Mouse (Mus musculus) common myeloid progenitor, adult 5-6 weeks (primary cell): Measurements from ENCODE around the gene Bglap2. TPM values are rescaled to one million over a fixed set of nuclear protein-coding genes. Genes with fewer than 3 reads are reported as not detected.

ENCODE experiments used
- ATAC-seq: replicated peaks from 2 replicates; pipeline ENCODE4 v1.8.0; 2016; ENCODE audit warnings: low read depth, mild to moderate bottlenecking, moderate TSS enrichment, inconsistent platforms; ENCODE audit not compliant: poor library complexity, severe bottlenecking
- total RNA-seq: library from RNA; stranded (forward); fragments of 200-1000, 187-1606 nt; gene quantifications from 2 replicates; pipeline ENCODE4 v1.2.3, GENCODE M21; 2017

Gene Bglap2
- total RNA-seq, 1 experiment from 2014 or later = not detected

GRCm38 (mm10) chr3:88354396-88355165 is 23.9 kb downstream of the Bglap2 start:
- ATAC-seq = no peak

GRCm38 (mm10) chr3:88352907-88353306 is 25.6 kb downstream of the Bglap2 start:
- no peak for ATAC-seq

GRCm38 (mm10) chr3:88350732-88351131 is 27.8 kb downstream of the Bglap2 start:
- ATAC-seq = no peak

GRCm38 (mm10) chr3:88339006-88339405 is 39.5 kb downstream of the Bglap2 start:
- ATAC-seq = no peak

DNA sequence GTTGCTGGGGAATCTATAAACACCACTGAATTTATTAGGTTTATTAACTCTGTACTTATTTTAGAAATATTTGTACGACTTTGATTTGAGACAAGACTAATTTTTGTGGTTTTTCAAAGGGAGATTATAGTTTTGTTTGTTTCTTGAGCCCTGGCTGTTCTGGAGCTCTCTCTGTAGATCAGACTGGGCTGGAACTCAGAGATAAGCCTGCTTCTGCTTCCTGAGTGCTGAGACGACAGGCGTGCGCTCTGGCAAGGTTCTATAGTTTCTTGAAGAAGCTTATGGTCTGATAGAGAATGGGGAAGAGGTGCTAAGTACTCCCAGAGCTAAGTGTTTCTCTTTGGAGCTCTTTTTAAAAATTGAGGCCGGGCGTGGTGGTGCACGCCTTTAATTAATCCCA is 40.2 kb downstream of the Bglap2 start:
- ATAC-seq = peak; percentile 51

GRCm38 (mm10) chr3:88337367-88338020 is 41.0 kb downstream of the Bglap2 start:
- no peak for ATAC-seq

DNA sequence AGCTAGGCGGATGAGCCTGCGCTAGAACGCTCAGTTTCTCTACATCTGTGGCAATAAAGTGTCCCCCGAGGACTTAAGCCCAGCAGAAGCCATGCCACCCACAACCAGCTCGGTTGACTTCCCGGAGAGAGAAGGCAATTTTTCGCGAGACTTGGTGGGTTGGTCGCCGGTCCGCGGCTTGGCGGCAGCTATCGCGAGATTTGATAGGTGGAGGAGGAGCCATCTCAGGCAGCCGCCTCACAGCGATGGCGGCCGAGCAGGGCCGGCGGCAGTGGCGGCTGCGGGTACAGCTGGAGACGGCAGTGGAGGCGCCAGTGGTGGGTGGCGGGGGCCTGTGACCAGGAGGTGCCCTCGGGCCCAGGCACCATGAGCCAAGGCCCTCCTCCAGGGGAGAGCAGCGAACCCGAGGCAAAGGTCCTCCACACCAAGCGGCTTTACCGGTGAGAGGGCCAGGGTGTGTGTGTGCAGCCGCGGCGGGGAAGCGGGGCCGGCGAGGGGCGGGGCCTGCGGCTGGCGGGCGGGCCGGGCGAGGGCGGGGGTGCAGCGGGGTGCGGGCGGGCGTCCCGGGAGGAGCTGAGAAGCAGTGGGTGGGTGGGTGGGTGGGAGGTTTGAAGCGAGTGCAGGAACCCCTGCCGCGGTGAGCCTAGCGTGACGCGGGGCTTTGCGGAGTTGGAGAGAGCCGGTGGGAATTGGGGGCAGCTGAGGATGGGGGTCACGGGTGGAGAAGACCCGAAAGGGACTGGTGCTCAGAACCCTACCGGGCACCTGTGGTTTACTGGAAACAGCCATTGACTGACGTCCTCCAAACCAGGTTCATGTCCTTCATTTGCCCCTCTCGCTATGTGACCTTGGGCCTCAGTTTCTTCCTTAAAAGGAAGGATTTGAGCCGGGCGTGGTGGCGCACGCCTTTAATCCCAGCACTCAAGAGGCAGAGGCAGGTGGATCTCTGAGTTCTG is 42.2 kb downstream of the Bglap2 start, which contains the start of the genes Tmem79 and Smg5:
Tmem79 (minus strand) TSS at position 91 of the 956 bp plus-strand sequence.
Smg5 (plus strand) TSS at position 203 of the 956 bp plus-strand sequence.
- peak; percentile 86 for ATAC-seq

DNA sequence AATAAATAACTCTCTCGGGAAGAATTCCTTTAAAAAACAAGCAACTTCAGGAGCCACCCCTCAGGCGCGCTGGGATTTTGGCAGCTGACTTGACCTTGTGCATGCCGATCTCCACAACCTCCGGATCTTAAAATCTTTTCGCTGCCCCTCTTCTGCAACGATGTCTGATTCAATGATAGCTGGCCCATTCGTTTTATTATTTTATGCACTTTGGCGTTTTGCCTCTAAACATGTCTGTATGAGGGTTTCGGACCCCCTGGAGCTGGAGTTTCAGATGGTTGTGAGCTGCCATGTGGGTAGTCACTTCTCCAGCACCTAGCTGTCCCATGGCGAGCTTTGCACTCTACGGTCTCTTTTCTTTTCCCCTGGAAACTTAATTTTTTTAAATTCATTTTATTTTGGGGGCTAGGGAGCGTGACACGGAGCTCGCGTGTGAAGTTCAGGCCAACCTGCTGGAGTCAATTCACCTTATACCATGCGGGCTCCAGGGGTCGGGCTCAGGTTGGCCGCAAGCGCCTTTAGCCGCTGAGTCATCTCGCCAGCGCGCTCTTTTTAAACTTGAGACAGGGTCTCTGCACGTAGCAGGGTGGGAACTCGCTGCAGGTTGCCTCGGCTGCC is 43.0 kb downstream of the Bglap2 start:
- ATAC-seq = peak; percentile 57

DNA sequence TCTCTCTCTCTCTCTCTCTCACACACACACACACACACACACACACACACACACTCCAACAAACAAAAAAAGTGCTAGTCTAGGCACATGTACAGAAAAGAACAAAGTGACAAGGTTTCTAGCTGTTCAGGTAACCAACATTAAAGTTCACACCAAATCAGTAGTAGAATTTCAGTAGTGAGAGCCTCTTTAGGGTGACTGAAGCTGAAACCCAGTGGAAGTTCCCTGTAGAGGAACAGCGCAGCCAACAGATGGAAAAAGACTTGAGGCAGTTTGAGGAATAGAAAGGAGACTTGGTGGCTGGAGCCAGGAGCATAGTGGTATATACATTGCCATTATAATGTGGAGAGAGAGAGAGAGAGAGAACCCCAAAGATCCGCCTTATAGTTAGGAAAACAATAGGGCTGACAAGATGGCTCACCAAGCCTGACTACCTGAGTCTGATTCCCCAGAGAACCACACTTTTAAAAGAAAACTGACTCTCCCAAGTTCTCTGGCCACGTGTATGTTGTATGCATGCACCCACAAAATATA is 43.5 kb downstream of the Bglap2 start:
- no peak for ATAC-seq

DNA sequence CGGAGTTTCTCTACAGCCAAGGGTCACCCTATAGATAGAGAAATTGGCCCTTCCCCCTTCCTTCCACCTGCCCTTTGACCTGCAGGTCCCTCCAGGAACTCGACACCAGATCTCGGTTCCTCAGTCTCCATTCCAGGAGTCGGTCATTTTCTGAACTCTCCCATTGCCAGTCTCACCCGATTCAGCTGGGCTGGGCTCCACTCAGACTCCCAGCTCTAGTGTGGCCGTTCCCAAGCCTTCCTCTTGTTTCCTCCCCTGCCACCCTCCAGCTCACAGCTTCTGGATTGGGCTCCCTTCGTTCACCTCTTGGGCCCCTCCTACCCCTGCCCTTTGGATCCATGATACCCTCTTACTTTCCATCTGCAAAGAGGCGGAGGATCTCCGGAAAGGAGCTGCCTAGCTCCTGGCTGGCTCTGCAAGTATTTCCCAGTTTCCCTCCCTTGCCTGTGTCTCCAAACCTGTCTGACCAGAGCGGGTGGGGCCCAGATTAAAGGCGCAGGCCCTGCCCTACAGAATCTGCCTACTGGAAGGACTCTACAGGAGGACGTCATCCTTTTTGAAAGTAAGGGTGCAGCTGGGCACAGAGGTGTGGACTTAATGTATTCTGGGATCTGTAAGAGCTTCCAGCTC is 44.4 kb downstream of the Bglap2 start:
- no peak for ATAC-seq

- 0 out of 2 replicates have a peak, but pooled peaks have one; percentile 36 for ATAC-seq
These were observed 47.2 kb downstream of the Bglap2 start for GRCm38 (mm10) chr3:88331282-88331681.

- ATAC-seq = no peak
These were observed 49.5 kb downstream of the Bglap2 start for GRCm38 (mm10) chr3:88328956-88329355.

Other genes starting within 250 kb of the Bglap2 start
- gene Mef2d, start 236.3 kb downstream of the Bglap2 start, total RNA-seq = 32.2 and 46.4 TPM in 2 replicates
- not detected in 2 replicates for gene Rhbg, start 124.0 kb downstream of the Bglap2 start, total RNA-seq
- gene Gm38392, start 91.5 kb downstream of the Bglap2 start, total RNA-seq = not detected in 2 replicates
- 2.6 and 2.8 TPM in 2 replicates for gene Tsacc, start 81.7 kb downstream of the Bglap2 start, total RNA-seq
- 331 and 375 TPM in 2 replicates for gene Cct3, start 81.6 kb downstream of the Bglap2 start, total RNA-seq
- 8.6 and 19.4 TPM in 2 replicates for gene Glmp, start 53.7 kb downstream of the Bglap2 start, total RNA-seq
- gene Tmem79, start 42.6 kb downstream of the Bglap2 start, total RNA-seq = 6.7 TPM in 1 of 2 replicates, not detected in the other
- 48.9 and 61.2 TPM in 2 replicates for gene Smg5, start 42.4 kb downstream of the Bglap2 start, total RNA-seq
- not detected in 2 replicates for gene Paqr6, start 14.1 kb downstream of the Bglap2 start, total RNA-seq
- gene Bglap3, start 6.0 kb downstream of the Bglap2 start, total RNA-seq = not detected in 2 replicates
- gene Bglap, start 5.8 kb upstream of the Bglap2 start, total RNA-seq = not detected in 2 replicates
- gene Pmf1, start 31.6 kb upstream of the Bglap2 start, total RNA-seq = 88.3 and 107 TPM in 2 replicates
- 16.8 and 17.1 TPM in 2 replicates for gene Slc25a44, start 46.4 kb upstream of the Bglap2 start, total RNA-seq
- 2.5 and 4.7 TPM in 2 replicates for gene Sema4a, start 82.5 kb upstream of the Bglap2 start, total RNA-seq
- gene Lmna, start 131.3 kb upstream of the Bglap2 start, total RNA-seq = 19.3 and 25.6 TPM in 2 replicates
- 7.2 and 9.6 TPM in 2 replicates for gene Mex3a, start 153.7 kb upstream of the Bglap2 start, total RNA-seq
- not detected in 2 replicates for gene Rab25, start 169.6 kb upstream of the Bglap2 start, total RNA-seq
- 47.2 and 56.0 TPM in 2 replicates for gene Lamtor2, start 174.4 kb upstream of the Bglap2 start, total RNA-seq
- gene Ubqln4, start 175.1 kb upstream of the Bglap2 start, total RNA-seq = 47.1 and 48.5 TPM in 2 replicates
- gene Ssr2, start 197.2 kb upstream of the Bglap2 start, total RNA-seq = 144 and 157 TPM in 2 replicates
- 92.2 and 93.1 TPM in 2 replicates for gene Arhgef2, start 227.3 kb upstream of the Bglap2 start, total RNA-seq